Mouse (Mus musculus): ENCODE results near the gene Akap7.

DNA sequence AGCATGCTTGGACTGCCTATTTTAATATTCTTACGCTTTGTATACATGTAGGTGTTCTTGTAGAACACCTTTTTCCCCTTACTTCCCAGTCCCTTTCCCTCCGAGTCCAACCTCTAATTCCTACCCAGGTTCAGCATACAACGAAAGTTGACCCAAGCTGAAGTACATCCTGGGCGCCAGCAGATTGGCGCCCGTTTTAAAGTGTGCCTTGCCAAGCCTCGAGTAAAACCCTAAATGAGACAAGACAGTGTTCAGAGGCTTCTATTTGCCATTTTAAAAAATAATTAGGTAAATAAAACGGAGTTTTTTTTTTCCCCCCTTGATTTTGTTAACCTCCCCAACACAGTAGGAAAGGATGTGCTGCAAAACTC is 11.4 kb downstream of the Akap7 start:
- TF ChIP-seq CTCF (IDR thresholded peaks at IDR 0.05; ENCODE audit: low read depth, low read length) (no peak), POLR2A (IDR thresholded peaks at IDR 0.05; ENCODE audit: extremely low read depth, insufficient read depth, low read length) (no peak)

Data from liver, adult 2 months (tissue).